Mouse (Mus musculus) C2C12 (cell line): ENCODE data around the gene Morn2. TPM values are rescaled to one million over a fixed set of nuclear protein-coding genes. Genes with fewer than 3 reads are reported as not detected.
A peak's percentile ranks its signal among the peaks of the same experiment; 100 is the strongest.
"Not testable (repeated sequence)": the region's sequence is repeated elsewhere in the genome, so short reads cannot be mapped to it uniquely, and the experiment has no call there.

ENCODE experiments used
- H3K27me3 ChIP-seq: one replicate; pipeline ENCODE4 v1.6.1; 2011; ENCODE audit not compliant: control insufficient read depth, insufficient read depth, insufficient read length
- H3K36me3 ChIP-seq: one replicate; pipeline ENCODE4 v1.6.1; 2011; ENCODE audit not compliant: control insufficient read depth, insufficient read depth
- H3K4me3 ChIP-seq: one replicate; pipeline ENCODE4 v1.5.1; 2011; ENCODE audit warnings: mild to moderate bottlenecking, control low read depth; ENCODE audit not compliant: poor library complexity, insufficient read depth, severe bottlenecking
- H3K79me2 ChIP-seq: one replicate; pipeline ENCODE4 v1.6.1; 2011; ENCODE audit not compliant: control insufficient read depth, insufficient read depth
- H3K79me3 ChIP-seq: one replicate; pipeline ENCODE4 v1.6.1; 2011; ENCODE audit warnings: low read depth, control low read depth
- H3ac ChIP-seq: one replicate; pipeline ENCODE3; 2011; ENCODE audit warnings: low read depth; ENCODE audit not compliant: control insufficient read depth, insufficient read length
- CEBPB ChIP-seq: IDR thresholded peaks from one replicate; pipeline ENCODE4 v1.6.1; 2011; ENCODE audit warnings: low read depth, mild to moderate bottlenecking, control low read depth, moderate library complexity
- CTCF ChIP-seq: IDR thresholded peaks from one replicate; pipeline ENCODE4 v1.5.1; 2011; ENCODE audit not compliant: control insufficient read depth, insufficient read depth, insufficient read length
- FOSL1 ChIP-seq: IDR thresholded peaks from one replicate; pipeline ENCODE4 v1.8.0; 2011; ENCODE audit warnings: mild to moderate bottlenecking, low read length; ENCODE audit not compliant: poor library complexity, insufficient read depth, severe bottlenecking
- MAX ChIP-seq: IDR thresholded peaks from one replicate; pipeline ENCODE4 v1.6.1; 2011; ENCODE audit warnings: mild to moderate bottlenecking, control low read depth
- MYOD1 ChIP-seq: IDR thresholded peaks from one replicate; pipeline ENCODE4 v1.6.1; 2011; ENCODE audit warnings: low read depth; ENCODE audit not compliant: control insufficient read depth, insufficient read length
- MYOG ChIP-seq: IDR thresholded peaks from one replicate; pipeline ENCODE4 v1.6.1; 2011; ENCODE audit not compliant: control insufficient read depth, insufficient read length; ENCODE audit errors: extremely low read depth
- USF1 ChIP-seq: IDR thresholded peaks from one replicate; pipeline ENCODE4 v1.6.1; 2011; ENCODE audit warnings: low read depth, mild to moderate bottlenecking, control low read depth, moderate library complexity
- polyA plus RNA-seq: library from polyadenylated mRNA; unstranded; fragments of >200 nt; fragmentation: generic; extraction: Trizol; gene quantifications from one replicate; pipeline ENCODE4 v1.2.1, GENCODE M21; 2012; ENCODE audit warnings: missing spikeins

Gene Morn2
- polyA plus RNA-seq, 1 experiment, result 12.4 TPM

DNA sequence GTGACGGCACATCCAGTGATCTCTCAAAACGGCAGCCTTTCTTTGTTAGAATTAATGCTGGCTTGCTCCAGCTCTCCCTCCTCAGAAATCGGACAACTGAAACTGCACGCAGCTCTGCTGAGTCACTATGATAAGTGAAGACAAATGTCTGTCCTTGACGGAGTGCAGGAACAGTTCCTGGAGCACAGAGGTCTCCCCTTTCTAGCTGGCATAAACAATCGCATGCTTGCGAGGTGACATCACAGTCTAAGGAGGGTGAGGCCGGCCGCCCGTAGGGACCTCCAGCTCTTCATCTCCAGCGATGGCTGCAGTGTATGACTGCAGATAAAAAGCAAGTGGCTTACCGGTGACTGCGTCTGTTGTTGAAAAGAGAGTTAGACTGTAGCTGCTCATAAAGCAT is 34.8 kb upstream of the Morn2 start:
- Histone ChIP-seq H3K79me3 (no peaks in the 10 kb centered on the region), H3K79me2 (no peaks in the 10 kb centered on the region), H3K4me3 (no peak overlapping the region), H3K36me3 (peaks cover 76% of the 10 kb centered on the region), H3ac (peak overlapping the region; percentile 47), H3K27me3 (no peaks in the 10 kb centered on the region)
- no peak for TF ChIP-seq CEBPB
- TF ChIP-seq MAX, result peak; percentile 86
- peak; percentile 11 for TF ChIP-seq FOSL1

DNA sequence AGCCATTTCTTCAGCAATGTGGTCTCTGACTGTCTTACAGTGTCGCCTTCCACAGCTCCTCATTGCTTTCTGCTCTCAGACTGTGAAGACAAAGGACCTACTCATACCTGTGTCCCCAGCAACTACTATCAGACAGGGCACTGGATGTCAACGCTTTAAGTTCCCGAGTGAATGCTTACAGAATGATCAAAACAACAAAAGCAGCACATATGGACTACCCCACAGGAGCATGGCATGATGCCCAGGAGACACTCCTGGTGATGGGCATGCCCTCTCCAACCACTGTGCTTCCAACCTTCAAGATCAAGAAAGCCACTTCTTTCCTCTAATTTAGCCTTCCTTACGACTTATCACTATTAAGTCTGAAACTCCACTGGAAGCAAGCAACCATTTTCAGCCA is 22.9 kb upstream of the Morn2 start:
- H3ac ChIP-seq, result no peak overlapping the region
- H3K79me2 ChIP-seq, result no peaks in the 10 kb centered on the region
- H3K36me3 ChIP-seq, result peaks cover 61% of the 10 kb centered on the region
- no peak for TF ChIP-seq FOSL1
- no peak for TF ChIP-seq CEBPB
- TF ChIP-seq MYOD1, result no peak
- no peak for TF ChIP-seq MYOG
- TF ChIP-seq MAX, result no peak
- TF ChIP-seq CTCF, result no peak
- no peak for TF ChIP-seq USF1
- no peaks in the 10 kb centered on the region for H3K27me3 ChIP-seq
- H3K79me3 ChIP-seq, result no peaks in the 10 kb centered on the region
- H3K4me3 ChIP-seq, result no peak overlapping the region

DNA sequence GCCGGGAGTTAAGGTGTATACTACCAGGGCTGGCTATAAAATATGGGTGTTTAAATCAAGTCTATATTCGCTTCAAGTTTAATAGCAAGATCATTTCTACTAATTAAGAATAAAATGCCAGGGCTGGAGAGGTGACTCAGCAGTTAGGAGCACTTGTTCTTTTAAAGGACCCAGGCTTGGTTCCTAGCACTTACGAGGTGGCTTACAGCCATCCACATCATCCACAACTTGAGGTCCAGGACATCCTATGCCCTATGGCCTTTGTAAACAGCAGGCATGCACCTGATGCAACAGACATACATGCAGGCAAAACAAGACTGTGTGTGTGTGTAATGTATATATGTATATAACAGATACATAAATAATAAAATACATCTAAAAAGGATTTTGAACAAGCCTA is 21.9 kb upstream of the Morn2 start:
- Histone ChIP-seq H3K4me3 (no peak overlapping the region), H3K36me3 (peaks cover 65% of the 10 kb centered on the region), H3K27me3 (no peaks in the 10 kb centered on the region), H3K79me3 (no peaks in the 10 kb centered on the region), H3K79me2 (no peaks in the 10 kb centered on the region), H3ac (no peak overlapping the region)
- no peak for TF ChIP-seq MAX
- TF ChIP-seq USF1, result no peak
- no peak for TF ChIP-seq CTCF
- TF ChIP-seq MYOG, result no peak
- TF ChIP-seq MYOD1, result no peak
- TF ChIP-seq FOSL1, result no peak
- TF ChIP-seq CEBPB, result no peak

DNA sequence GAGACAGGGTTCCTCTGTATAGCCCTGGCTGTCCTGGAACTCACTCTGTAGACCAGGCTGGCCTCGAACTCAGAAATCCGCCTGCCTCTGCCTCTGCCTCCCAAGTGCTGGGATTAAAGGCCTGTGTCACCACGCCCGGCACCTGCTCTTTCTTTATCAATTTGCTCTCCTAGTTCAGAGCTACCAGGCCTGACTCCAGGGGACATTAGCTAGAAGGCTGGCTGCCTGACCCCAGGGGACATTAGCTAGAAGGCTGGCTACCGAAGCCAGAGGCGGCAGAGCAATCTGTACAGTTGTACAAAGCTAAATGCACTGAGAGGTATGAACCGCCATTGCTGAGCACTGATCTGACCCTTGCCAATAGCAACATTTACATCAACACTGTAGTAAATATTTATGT is 19.4 kb upstream of the Morn2 start:
- peaks cover 68% of the 10 kb centered on the region for H3K36me3 ChIP-seq
- not testable (repeated sequence) for H3K27me3 ChIP-seq, H3K79me3 ChIP-seq, H3K79me2 ChIP-seq, H3K4me3 ChIP-seq, H3ac ChIP-seq

DNA sequence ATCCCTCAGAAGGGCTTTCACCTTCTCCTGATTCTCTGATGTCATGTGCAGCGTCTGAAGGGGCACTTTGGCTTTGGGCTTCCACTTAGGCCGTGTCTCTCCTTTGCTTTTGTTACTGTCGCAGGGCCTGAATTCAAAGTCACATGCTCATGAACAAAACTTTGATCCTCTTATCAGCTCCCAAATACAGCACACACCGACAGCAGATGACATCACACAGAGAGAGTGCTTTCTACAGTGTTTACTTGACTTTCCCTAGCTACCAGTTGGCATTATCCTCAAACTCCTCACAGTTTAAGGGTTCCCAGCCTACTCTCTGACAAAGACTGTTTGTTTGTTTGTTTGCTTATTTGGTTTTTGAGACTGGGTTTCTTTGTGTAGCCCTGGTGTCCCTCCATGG is 11.7 kb upstream of the Morn2 start:
- no peak for TF ChIP-seq MYOD1
- TF ChIP-seq CEBPB, result no peak
- TF ChIP-seq MYOG, result no peak
- TF ChIP-seq USF1, result no peak
- no peak for TF ChIP-seq FOSL1
- TF ChIP-seq MAX, result no peak
- no peak for TF ChIP-seq CTCF
- no peak overlapping the region for H3K4me3 ChIP-seq
- H3K79me2 ChIP-seq, result peaks cover 5% of the 10 kb centered on the region
- peaks cover 52% of the 10 kb centered on the region for H3K36me3 ChIP-seq
- H3ac ChIP-seq, result no peak overlapping the region
- H3K79me3 ChIP-seq, result no peaks in the 10 kb centered on the region
- no peaks in the 10 kb centered on the region for H3K27me3 ChIP-seq

DNA sequence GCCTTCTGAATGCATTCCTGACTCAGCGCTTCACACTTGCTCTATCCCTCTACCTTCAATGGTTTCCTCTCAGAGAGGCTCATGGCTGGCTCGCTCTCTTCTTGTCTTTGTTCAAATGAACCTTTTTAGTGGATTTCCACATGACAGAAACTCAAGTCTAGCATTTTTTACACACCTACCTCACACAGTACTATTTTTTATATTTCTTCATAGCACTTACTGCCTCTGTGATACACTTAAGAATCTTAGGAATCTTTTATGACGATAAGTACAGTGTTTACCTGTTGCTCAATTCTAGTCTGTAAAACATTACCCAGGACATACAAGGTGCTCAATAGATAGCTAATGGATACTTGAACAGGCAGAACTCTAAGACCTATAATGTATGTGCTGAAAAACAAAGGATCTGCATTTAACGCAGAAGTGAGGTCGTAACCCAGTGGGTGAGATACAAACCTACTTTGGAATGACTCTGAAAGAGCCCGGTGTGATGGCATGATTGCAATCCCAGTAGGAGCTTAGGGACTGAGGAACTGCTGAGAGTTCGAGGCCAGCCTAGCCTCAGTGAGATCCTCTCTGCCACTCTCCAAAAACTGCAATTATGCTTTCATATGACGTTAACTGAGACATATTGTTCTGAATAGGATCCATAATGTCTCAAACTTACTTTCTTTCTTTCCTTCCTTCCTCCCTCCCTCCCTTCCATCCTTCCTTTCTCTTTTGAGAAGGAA is 10.5 kb upstream of the Morn2 start:
- Histone ChIP-seq H3K79me3 (peaks cover 5% of the 10 kb centered on the region), H3K79me2 (peaks cover 11% of the 10 kb centered on the region), H3ac (no peak overlapping the region), H3K36me3 (peaks cover 41% of the 10 kb centered on the region), H3K27me3 (no peaks in the 10 kb centered on the region), H3K4me3 (no peak overlapping the region)
- TF ChIP-seq CTCF, result no peak
- no peak for TF ChIP-seq MAX
- no peak for TF ChIP-seq CEBPB
- no peak for TF ChIP-seq MYOD1
- TF ChIP-seq USF1, result no peak
- no peak for TF ChIP-seq FOSL1
- TF ChIP-seq MYOG, result no peak
